Mouse (Mus musculus): ENCODE data around the gene H2al2a. TPM values are rescaled to one million over a fixed set of nuclear protein-coding genes. Genes with fewer than 3 reads are reported as not detected.
A peak's percentile ranks its signal among the peaks of the same experiment; 100 is the strongest.

The H2al2a gene
- polyA plus RNA-seq, 1 experiment from 2014 or later, result not detected

DNA sequence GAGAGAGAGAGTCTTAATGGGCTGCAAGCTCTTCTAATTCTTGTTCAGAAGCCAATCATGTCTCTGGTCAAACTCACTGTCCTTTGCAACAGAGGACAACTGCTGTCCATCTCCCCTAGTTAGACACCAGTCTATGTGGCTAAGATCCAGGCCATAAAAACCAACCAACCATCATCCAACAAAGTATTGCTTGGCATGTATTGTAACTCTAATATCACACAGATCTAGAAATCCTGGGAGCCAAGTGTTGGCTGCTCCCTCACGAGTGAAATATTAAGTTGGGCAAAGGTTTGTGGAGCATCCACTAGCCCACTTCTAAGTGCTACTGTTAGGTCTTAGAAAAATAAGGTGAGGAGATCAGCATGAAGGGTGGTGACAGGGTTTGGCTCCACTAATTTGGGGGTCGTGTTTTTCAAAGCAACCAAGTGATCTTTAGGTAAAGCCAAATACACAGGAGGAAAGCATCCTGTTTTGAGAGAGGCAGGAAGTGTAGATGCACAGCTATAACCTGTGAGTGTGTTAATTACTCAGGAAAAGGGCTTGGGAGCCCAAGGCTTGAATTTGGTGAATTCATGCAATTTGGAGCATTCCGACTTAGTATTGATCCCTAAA, 41.5 kb upstream of the H2al2a start:
- H3K27me3 ChIP-seq (ENCODE audit: control insufficient read depth, insufficient read depth, low read length), result no peaks in the 10 kb centered on the region
- no peak overlapping the region for H3K27ac ChIP-seq (ENCODE audit: low read depth, low read length)
- WGBS, result 32% methylated on average over 3 of the region's 3 CpGs
- H3K4me1 ChIP-seq (ENCODE audit: control insufficient read depth, insufficient read depth, low read length), result peaks cover 68% of the 10 kb centered on the region
- ATAC-seq (ENCODE audit: low FRiP score), result no peak
- peak; percentile 88 for DNase-seq (ENCODE audit: low spot score, missing footprints)
- peak overlapping the region; percentile 94 for H3K4me2 ChIP-seq
- H3K36me3 ChIP-seq (ENCODE audit: control insufficient read depth, insufficient read depth, low read length), result no peaks in the 10 kb centered on the region
- H3K9ac ChIP-seq (ENCODE audit: low read length), result peak overlapping the region; percentile 98
- no peaks in the 10 kb centered on the region for H3K9me3 ChIP-seq (ENCODE audit: control insufficient read depth, low read length)
- H3K4me3 ChIP-seq (ENCODE audit: low read depth, low read length), result peak overlapping the region; percentile 50; the same call in 1 of the 2 replicates

- no peaks in the 10 kb centered on the region for H3K36me3 ChIP-seq (ENCODE audit: control insufficient read depth, insufficient read depth, low read length)
- peaks cover 69% of the 10 kb centered on the region for H3K4me1 ChIP-seq (ENCODE audit: control insufficient read depth, insufficient read depth, low read length)
- peak within 1 kb of the TSS; percentile 50; the same call in 1 of the 2 replicates for H3K4me3 ChIP-seq (ENCODE audit: low read depth, low read length)
- H3K4me2 ChIP-seq, result peak within 1 kb of the TSS; percentile 94
- no peaks in the 10 kb centered on the region for H3K27me3 ChIP-seq (ENCODE audit: control insufficient read depth, insufficient read depth, low read length)
- H3K9ac ChIP-seq (ENCODE audit: low read length), result peak within 1 kb of the TSS; percentile 98
- ATAC-seq (ENCODE audit: low FRiP score), result no peak
- 23% methylated on average over 2 of the region's 2 CpGs for WGBS
- H3K27ac ChIP-seq (ENCODE audit: low read depth, low read length), result no peak within 1 kb of the TSS
- DNase-seq (ENCODE audit: low spot score, missing footprints), result peak; percentile 92
- H3K9me3 ChIP-seq (ENCODE audit: control insufficient read depth, low read length), result no peaks in the 10 kb centered on the region
Measured at GRCm38 (mm10) chr2:18037491-18037890, 40.7 kb upstream of the H2al2a start, which contains the start of gene A930004D18Rik. Gene A930004D18Rik (minus strand): TSS chr2:18037737.

DNA sequence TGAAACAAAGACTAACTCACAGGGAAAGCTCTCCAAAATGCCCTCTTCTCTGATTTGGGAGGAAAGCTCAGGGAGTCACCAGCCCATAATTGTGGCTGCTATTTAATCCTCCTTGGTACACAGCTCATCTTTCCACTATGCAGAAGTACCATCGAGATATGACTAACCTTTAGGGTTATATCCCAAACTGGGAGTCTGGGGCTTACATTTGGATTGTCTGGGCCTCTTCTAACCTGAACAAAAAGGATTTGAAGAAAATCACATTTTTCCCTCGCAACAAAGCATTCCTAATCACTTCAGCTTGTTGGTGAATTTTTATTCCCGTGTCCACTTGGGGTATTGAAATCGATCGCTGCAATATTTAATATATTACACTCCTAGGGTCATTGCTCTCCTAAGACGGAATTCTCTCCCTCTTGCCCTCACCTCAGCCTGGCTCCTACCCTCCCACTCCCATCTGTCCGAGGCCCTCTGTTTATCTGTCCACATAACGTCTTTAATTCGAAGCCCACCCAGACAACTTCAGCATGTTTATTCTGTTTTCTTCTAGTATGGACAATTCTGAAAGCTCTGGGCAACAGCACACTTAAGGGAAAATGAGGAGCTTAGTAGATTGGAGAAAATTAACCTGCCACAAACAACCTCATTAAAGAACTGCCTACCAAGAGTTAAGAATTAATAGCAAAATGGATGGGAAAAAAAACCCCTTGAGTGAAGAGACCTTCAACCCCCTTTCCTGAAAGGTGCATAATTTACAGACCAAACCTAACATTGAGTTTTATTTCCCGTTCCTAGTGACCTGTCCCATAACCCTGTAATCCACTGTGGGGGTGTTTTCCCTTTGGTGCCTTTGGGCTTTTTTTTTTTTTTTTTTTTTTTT, 37.9 kb upstream of the H2al2a start:
- Histone ChIP-seq H3K36me3 (ENCODE audit: control insufficient read depth, insufficient read depth, low read length) (no peaks in the 10 kb centered on the region), H3K4me1 (ENCODE audit: control insufficient read depth, insufficient read depth, low read length) (peaks cover 56% of the 10 kb centered on the region), H3K4me3 (ENCODE audit: low read depth, low read length) (no peak overlapping the region), H3K4me2 (peak overlapping the region; percentile 29; the same call in 1 of the 2 replicates), H3K9ac (ENCODE audit: low read length) (peak overlapping the region; percentile 98), H3K27ac (ENCODE audit: low read depth, low read length) (peak overlapping the region; percentile 85), H3K27me3 (ENCODE audit: control insufficient read depth, insufficient read depth, low read length) (no peaks in the 10 kb centered on the region), H3K9me3 (ENCODE audit: control insufficient read depth, low read length) (no peaks in the 10 kb centered on the region)
- DNase-seq (ENCODE audit: low spot score, missing footprints) (peak; percentile 92), ATAC-seq (ENCODE audit: low FRiP score) (no peak)
- WGBS, result 14% methylated on average over 10 of the region's 10 CpGs

GRCm38 (mm10) chr2:18033166-18034108, 36.7 kb upstream of the H2al2a start:
- ATAC-seq (ENCODE audit: low FRiP score), result peak; percentile 45
- H3K27me3 ChIP-seq (ENCODE audit: control insufficient read depth, insufficient read depth, low read length), result no peaks in the 10 kb centered on the region
- peak overlapping the region; percentile 85 for H3K27ac ChIP-seq (ENCODE audit: low read depth, low read length)
- H3K4me1 ChIP-seq (ENCODE audit: control insufficient read depth, insufficient read depth, low read length), result peaks cover 48% of the 10 kb centered on the region
- peak overlapping the region; percentile 99 for H3K4me2 ChIP-seq
- H3K4me3 ChIP-seq (ENCODE audit: low read depth, low read length), result peak overlapping the region; percentile 6; the same call in 1 of the 2 replicates
- peak overlapping the region; percentile 98 for H3K9ac ChIP-seq (ENCODE audit: low read length)
- no peaks in the 10 kb centered on the region for H3K36me3 ChIP-seq (ENCODE audit: control insufficient read depth, insufficient read depth, low read length)
- DNase-seq (ENCODE audit: low spot score, missing footprints), result peak; percentile 95
- WGBS, result 19% methylated on average over 10 of the region's 10 CpGs
- no peaks in the 10 kb centered on the region for H3K9me3 ChIP-seq (ENCODE audit: control insufficient read depth, low read length)

GRCm38 (mm10) chr2:18032538-18032895, 35.8 kb upstream of the H2al2a start:
- WGBS, result 16% methylated on average over 5 of the region's 5 CpGs
- DNase-seq (ENCODE audit: low spot score, missing footprints) (peak; percentile 94), ATAC-seq (ENCODE audit: low FRiP score) (no peak)
- Histone ChIP-seq H3K9me3 (ENCODE audit: control insufficient read depth, low read length) (no peaks in the 10 kb centered on the region), H3K27ac (ENCODE audit: low read depth, low read length) (peak overlapping the region; percentile 85), H3K27me3 (ENCODE audit: control insufficient read depth, insufficient read depth, low read length) (no peaks in the 10 kb centered on the region), H3K36me3 (ENCODE audit: control insufficient read depth, insufficient read depth, low read length) (no peaks in the 10 kb centered on the region), H3K9ac (ENCODE audit: low read length) (peak overlapping the region; percentile 98), H3K4me3 (ENCODE audit: low read depth, low read length) (peak overlapping the region; percentile 42), H3K4me2 (peak overlapping the region; percentile 99), H3K4me1 (ENCODE audit: control insufficient read depth, insufficient read depth, low read length) (peaks cover 45% of the 10 kb centered on the region)

- peak overlapping the region; percentile 98 for H3K9ac ChIP-seq (ENCODE audit: low read length)
- peak overlapping the region; percentile 85 for H3K27ac ChIP-seq (ENCODE audit: low read depth, low read length)
- peak overlapping the region; percentile 42 for H3K4me3 ChIP-seq (ENCODE audit: low read depth, low read length)
- peak overlapping the region; percentile 99 for H3K4me2 ChIP-seq
- ATAC-seq (ENCODE audit: low FRiP score), result no peak
- H3K36me3 ChIP-seq (ENCODE audit: control insufficient read depth, insufficient read depth, low read length), result no peaks in the 10 kb centered on the region
- peaks cover 44% of the 10 kb centered on the region for H3K4me1 ChIP-seq (ENCODE audit: control insufficient read depth, insufficient read depth, low read length)
- H3K27me3 ChIP-seq (ENCODE audit: control insufficient read depth, insufficient read depth, low read length), result no peaks in the 10 kb centered on the region
- under 1% methylated on average over 34 of the region's 34 CpGs for WGBS
- peak; percentile 95 for DNase-seq (ENCODE audit: low spot score, missing footprints)
- no peaks in the 10 kb centered on the region for H3K9me3 ChIP-seq (ENCODE audit: control insufficient read depth, low read length)
Measured at GRCm38 (mm10) chr2:18031831-18032537, 35.2 kb upstream of the H2al2a start.

DNA sequence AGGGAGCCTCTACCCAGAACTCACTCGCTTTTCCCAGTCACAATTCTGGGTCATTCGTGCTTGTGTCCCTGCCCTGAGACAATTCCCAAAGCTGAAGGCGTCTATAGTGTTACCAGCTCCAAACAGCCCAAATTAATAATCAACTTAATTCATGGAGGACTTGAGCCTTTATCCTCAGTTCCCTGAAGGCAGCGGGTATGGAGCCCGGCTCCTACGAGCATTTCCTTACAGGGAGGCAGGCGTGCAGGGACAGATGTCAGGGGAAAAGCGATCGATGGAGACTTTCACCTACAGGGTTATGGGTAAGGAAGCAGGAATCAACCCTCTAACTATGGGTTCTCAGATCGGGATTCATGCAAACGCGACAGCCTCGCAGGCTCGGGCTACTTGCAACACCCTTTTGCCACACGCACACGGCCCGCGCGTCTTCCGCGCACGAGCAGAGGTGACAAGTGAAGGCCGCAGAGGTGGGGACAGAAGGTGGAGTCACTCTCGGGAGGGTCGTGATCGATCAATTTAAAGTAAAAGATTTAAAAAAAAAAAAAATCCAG, 34.6 kb upstream of the H2al2a start:
- 0% methylated on average over 26 of the region's 26 CpGs for WGBS

GRCm38 (mm10) chr2:18030581-18030980, 33.8 kb upstream of the H2al2a start:
- Histone ChIP-seq H3K4me2 (peak overlapping the region; percentile 99), H3K4me1 (ENCODE audit: control insufficient read depth, insufficient read depth, low read length) (peaks cover 43% of the 10 kb centered on the region), H3K9me3 (ENCODE audit: control insufficient read depth, low read length) (no peaks in the 10 kb centered on the region), H3K4me3 (ENCODE audit: low read depth, low read length) (peak overlapping the region; percentile 42), H3K9ac (ENCODE audit: low read length) (peak overlapping the region; percentile 98), H3K27me3 (ENCODE audit: control insufficient read depth, insufficient read depth, low read length) (no peaks in the 10 kb centered on the region), H3K27ac (ENCODE audit: low read depth, low read length) (peak overlapping the region; percentile 85), H3K36me3 (ENCODE audit: control insufficient read depth, insufficient read depth, low read length) (no peaks in the 10 kb centered on the region)
- 5% methylated on average over 8 of the region's 8 CpGs for WGBS
- DNase-seq (ENCODE audit: low spot score, missing footprints) (peak; percentile 97), ATAC-seq (ENCODE audit: low FRiP score) (no peak)

More for the DNA sequence above, 34.6 kb upstream of the H2al2a start:
- Histone ChIP-seq H3K36me3 (ENCODE audit: control insufficient read depth, insufficient read depth, low read length) (no peaks in the 10 kb centered on the region), H3K4me3 (ENCODE audit: low read depth, low read length) (peak overlapping the region; percentile 42), H3K9me3 (ENCODE audit: control insufficient read depth, low read length) (no peaks in the 10 kb centered on the region), H3K4me1 (ENCODE audit: control insufficient read depth, insufficient read depth, low read length) (peaks cover 47% of the 10 kb centered on the region), H3K27me3 (ENCODE audit: control insufficient read depth, insufficient read depth, low read length) (no peaks in the 10 kb centered on the region), H3K9ac (ENCODE audit: low read length) (peak overlapping the region; percentile 98), H3K27ac (ENCODE audit: low read depth, low read length) (peak overlapping the region; percentile 85), H3K4me2 (peak overlapping the region; percentile 99)
- no peak for ATAC-seq (ENCODE audit: low FRiP score)
- peak; percentile 97 for DNase-seq (ENCODE audit: low spot score, missing footprints)

Data from midbrain, embryonic 11.5 days (tissue).